Comparison of ENCODE assay signal across 29 mouse cellular contexts in the genomic region with DNA sequence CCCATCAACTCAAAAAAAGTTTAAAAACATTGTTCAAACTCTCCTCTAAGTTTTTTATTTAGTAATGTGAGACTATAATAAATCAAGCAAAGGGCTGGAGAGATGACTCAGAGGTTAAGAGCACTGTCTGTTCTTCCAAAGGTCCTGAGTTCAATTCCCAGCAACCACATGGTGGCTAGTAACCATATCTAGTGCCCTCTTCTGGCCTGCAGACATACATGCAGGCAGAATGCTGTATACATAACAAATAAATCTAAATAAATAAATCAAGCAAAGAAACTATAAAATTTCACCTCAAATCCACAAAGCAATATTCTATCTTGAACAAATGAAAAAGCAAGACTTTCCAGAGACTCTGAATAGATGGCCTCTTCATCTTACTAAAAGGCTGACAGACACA. TPM values are rescaled to one million over a fixed set of nuclear protein-coding genes. Genes with fewer than 3 reads are reported as not detected.
DNase-seq lines count a peak whose midpoint lies in the region; ATAC-seq and TF ChIP-seq lines count a peak whose summit lies in the region.
"Had no signal": no experiment of that assay in that cellular context is flagged by ENCODE, and none has a peak within 500 bp of the region (broad histone marks: within the 10 kb centered on the region; RNA-seq: fewer than 3 reads in every experiment).

No protein-coding gene starts in this region.

- peaks cover 58% of the 10 kb centered on the region for H3K36me3 ChIP-seq in kidney, postnatal 0 days (ENCODE audit: insufficient read depth, low read length)
- H3K36me3 ChIP-seq in lung, postnatal 0 days (ENCODE audit: insufficient read depth, low read length): peaks cover 65% of the 10 kb centered on the region; the same call in 1 of the 2 replicates
- peaks cover 0 to 35% of the 10 kb centered on the region in 2 experiments; a peak in 2 of 4 replicates for H3K36me3 ChIP-seq in MEL (ENCODE audit: control insufficient read depth in 1 of 2, insufficient read depth in 2 of 2, low read length in 2 of 2)
- peaks cover 83% of the 10 kb centered on the region for H3K36me3 ChIP-seq in forebrain, embryonic 12.5 days (replicated peaks)

- no peak for TF ChIP-seq RAD21 in MEL (IDR thresholded peaks at IDR 0.05; ENCODE audit: low read depth, low read length)

- peak; percentile 28; the same call in 1 of the 2 replicates for TF ChIP-seq CTCF in kidney, postnatal 0 days (IDR thresholded peaks at IDR 0.05; ENCODE audit: low read depth)
- TF ChIP-seq CTCF in lung, postnatal 0 days (IDR thresholded peaks at IDR 0.05): peak; percentile 26
- TF ChIP-seq CTCF in MEL (IDR thresholded peaks at IDR 0.05 in 2 of 3, conservative IDR thresholded peaks at IDR 0.05 in 1 of 3; ENCODE audit: control insufficient read depth in 1 of 3, insufficient read depth in 1 of 3, low read depth in 2 of 3, low read length in 3 of 3, poor library complexity in 1 of 3, severe bottlenecking in 1 of 3): peak in 2 of 3 experiments; percentile 23 to 36; a peak in 3 of 6 replicates

- TF ChIP-seq EP300 in lung, postnatal 0 days (IDR thresholded peaks at IDR 0.05): no peak
- TF ChIP-seq EP300 in MEL (IDR thresholded peaks at IDR 0.05; ENCODE audit: low read depth in 1 of 2, low read length in 2 of 2): no peak

- no peak for TF ChIP-seq POLR2A in MEL (IDR thresholded peaks at IDR 0.05; ENCODE audit: control insufficient read depth in 1 of 2, insufficient read depth in 1 of 2, low read depth in 1 of 2, low read length in 2 of 2, poor library complexity in 1 of 2)

- no peaks in the 10 kb centered on the region for H3K4me1 ChIP-seq in kidney, postnatal 0 days (replicated peaks; ENCODE audit: insufficient read depth, low read length)
- H3K4me1 ChIP-seq in lung, postnatal 0 days (ENCODE audit: insufficient read depth, low read depth, low read length): no peaks in the 10 kb centered on the region
- no peaks in the 10 kb centered on the region for H3K4me1 ChIP-seq in MEL (ENCODE audit: control insufficient read depth in 1 of 2, insufficient read depth in 2 of 2, low read length in 2 of 2)
- H3K4me1 ChIP-seq in forebrain, embryonic 12.5 days: no peaks in the 10 kb centered on the region
- H3K4me1 ChIP-seq: embryonic facial prominence, embryonic 13.5 days; forebrain, embryonic 15.5 days; heart, embryonic 15.5 days; hindbrain, embryonic 13.5 days; limb, embryonic 15.5 days; midbrain, embryonic 15.5 days; neural tube, embryonic 13.5 days had no signal

- DNase-seq in kidney, postnatal 0 days (ENCODE audit: low spot score): no peak
- DNase-seq in kidney, adult 9 months: no peak
- DNase-seq in lung, postnatal 0 days (ENCODE audit: low spot score): no peak
- no peak for DNase-seq in lung, adult 18-20 months
- no peak for DNase-seq in MEL (ENCODE audit: low read depth, low spot score)
- no peak for DNase-seq in adrenal gland, postnatal 36 days
- DNase-seq: adrenal gland, postnatal 10 days; cerebellum, adult 2 months; cerebellum, postnatal 36 days; embryo, embryonic 11 days; gastrocnemius, postnatal 36 days; heart, postnatal 36 days; kidney, postnatal 36 days; layer of hippocampus, adult 9-11 months; left cerebral cortex, postnatal 4 days; lung, adult 2 months; retina, postnatal 1 day; right cerebral cortex, postnatal 25 days; spleen, adult 18-20 months had no signal

- H3K27ac ChIP-seq in kidney, postnatal 0 days: no peak overlapping the region
- no peak overlapping the region for H3K27ac ChIP-seq in lung, postnatal 0 days (ENCODE audit: low read length)
- no peak overlapping the region for H3K27ac ChIP-seq in MEL (ENCODE audit: control insufficient read depth, low read depth, low read length)
- H3K27ac ChIP-seq in forebrain, embryonic 12.5 days: no peak overlapping the region
- H3K27ac ChIP-seq: embryonic facial prominence, embryonic 13.5 days; forebrain, embryonic 15.5 days; heart, embryonic 15.5 days; hindbrain, embryonic 13.5 days; limb, embryonic 15.5 days; midbrain, embryonic 15.5 days; neural tube, embryonic 13.5 days had no signal

- H3K79me2 ChIP-seq in MEL (ENCODE audit: control insufficient read depth, insufficient read depth, low read length, poor library complexity): no peaks in the 10 kb centered on the region

- no peaks in the 10 kb centered on the region for H3K27me3 ChIP-seq in kidney, postnatal 0 days (ENCODE audit: insufficient read depth, low read length)
- no peaks in the 10 kb centered on the region for H3K27me3 ChIP-seq in lung, postnatal 0 days (replicated peaks; ENCODE audit: insufficient read depth, low read length)
- no peaks in the 10 kb centered on the region for H3K27me3 ChIP-seq in MEL (ENCODE audit: control insufficient read depth in 1 of 2, insufficient read depth in 2 of 2, low read length in 2 of 2)
- no peaks in the 10 kb centered on the region for H3K27me3 ChIP-seq in forebrain, embryonic 12.5 days
- H3K27me3 ChIP-seq: embryonic facial prominence, embryonic 13.5 days; forebrain, embryonic 15.5 days; heart, embryonic 15.5 days; hindbrain, embryonic 13.5 days; limb, embryonic 15.5 days; midbrain, embryonic 15.5 days; neural tube, embryonic 13.5 days had no signal

- no peak overlapping the region for H3K9ac ChIP-seq in kidney, postnatal 0 days (ENCODE audit: low read depth, low read length)
- no peak overlapping the region for H3K9ac ChIP-seq in lung, postnatal 0 days (replicated peaks; ENCODE audit: low read depth)
- H3K9ac ChIP-seq in MEL (ENCODE audit: control insufficient read depth, low read depth, low read length, poor library complexity, severe bottlenecking): no peak overlapping the region
- H3K9ac ChIP-seq in forebrain, embryonic 12.5 days: no peak overlapping the region
- H3K9ac ChIP-seq: embryonic facial prominence, embryonic 13.5 days; forebrain, embryonic 15.5 days; heart, embryonic 15.5 days; hindbrain, embryonic 13.5 days; limb, embryonic 15.5 days; midbrain, embryonic 15.5 days; neural tube, embryonic 13.5 days had no signal

- ATAC-seq in kidney, postnatal 0 days (replicated peaks; ENCODE audit: low FRiP score, low read depth): no peak
- ATAC-seq in lung, postnatal 0 days: no peak
- ATAC-seq in forebrain, embryonic 12.5 days (ENCODE audit: low FRiP score): no peak
- ATAC-seq: forebrain, embryonic 15.5 days; midbrain, embryonic 15.5 days had no signal

- H3K4me2 ChIP-seq in kidney, postnatal 0 days (ENCODE audit: low read length): no peak overlapping the region
- H3K4me2 ChIP-seq in lung, postnatal 0 days (replicated peaks; ENCODE audit: low read depth, low read length): no peak overlapping the region
- no peak overlapping the region for H3K4me2 ChIP-seq in forebrain, embryonic 12.5 days
- H3K4me2 ChIP-seq: embryonic facial prominence, embryonic 13.5 days; forebrain, embryonic 15.5 days; heart, embryonic 15.5 days; hindbrain, embryonic 13.5 days; limb, embryonic 15.5 days; midbrain, embryonic 15.5 days; neural tube, embryonic 13.5 days had no signal

- no peak overlapping the region for H3K4me3 ChIP-seq in kidney, postnatal 0 days (replicated peaks; ENCODE audit: low read depth, low read length)
- H3K4me3 ChIP-seq in lung, postnatal 0 days (ENCODE audit: low read depth, low read length): no peak overlapping the region
- H3K4me3 ChIP-seq in MEL (ENCODE audit: control insufficient read depth in 1 of 2, insufficient read depth in 1 of 2, low read depth in 2 of 2, low read length in 2 of 2): no peak overlapping the region
- no peak overlapping the region for H3K4me3 ChIP-seq in forebrain, embryonic 12.5 days (replicated peaks)
- H3K4me3 ChIP-seq: embryonic facial prominence, embryonic 13.5 days; erythroblast, embryonic 14.5 days; forebrain, embryonic 15.5 days; heart, embryonic 15.5 days; hindbrain, embryonic 13.5 days; limb, embryonic 15.5 days; midbrain, embryonic 15.5 days; myocyte; neural tube, embryonic 13.5 days had no signal

- H3K9me3 ChIP-seq in kidney, postnatal 0 days (replicated peaks; ENCODE audit: low read length): no peaks in the 10 kb centered on the region
- no peaks in the 10 kb centered on the region for H3K9me3 ChIP-seq in lung, postnatal 0 days (ENCODE audit: low read length)
- no peaks in the 10 kb centered on the region for H3K9me3 ChIP-seq in MEL (replicated peaks; ENCODE audit: insufficient read depth, low read length)
- H3K9me3 ChIP-seq in forebrain, embryonic 12.5 days: no peaks in the 10 kb centered on the region
- H3K9me3 ChIP-seq: embryonic facial prominence, embryonic 13.5 days; forebrain, embryonic 15.5 days; heart, embryonic 15.5 days; hindbrain, embryonic 13.5 days; limb, embryonic 15.5 days; midbrain, embryonic 15.5 days; neural tube, embryonic 13.5 days had no signal

TF ChIP-seq in MEL, 35 proteins besides CTCF, POLR2A, EP300 and RAD21 (continues in another document):
- no peak for TF ChIP-seq USF2 (IDR thresholded peaks at IDR 0.05; ENCODE audit: borderline replicate concordance in 1 of 2, insufficient read depth in 1 of 2, low read depth in 1 of 2, low read length in 2 of 2)
- no peak for TF ChIP-seq UBTF (IDR thresholded peaks at IDR 0.05; ENCODE audit: borderline replicate concordance, insufficient read depth, low read depth, low read length)
- no peak for TF ChIP-seq MAFK (IDR thresholded peaks at IDR 0.05; ENCODE audit: borderline replicate concordance, low read depth, low read length)
- TF ChIP-seq ELF1 (IDR thresholded peaks at IDR 0.05; ENCODE audit: low read depth, low read length): no peak
- no peak for TF ChIP-seq SMC3 (IDR thresholded peaks at IDR 0.05; ENCODE audit: low read depth, low read length)
- TF ChIP-seq GABPA (IDR thresholded peaks at IDR 0.05; ENCODE audit: low read depth, low read length): no peak
- TF ChIP-seq ETS1 (IDR thresholded peaks at IDR 0.05; ENCODE audit: low read depth, low read length): no peak
- no peak for TF ChIP-seq RCOR1 (IDR thresholded peaks at IDR 0.05; ENCODE audit: low read depth, low read length)

RNA-seq across cellular contexts. Expression of a gene that starts 18.4 kb away (rescaled TPM):
- polyA plus RNA-seq in kidney, postnatal 0 days (2015; fragmentation: Nextera tagmentation; extraction: Ambion mirVana): 22.0 and 24.5 TPM in 2 replicates
- polyA plus RNA-seq in lung, postnatal 0 days (2015; fragmentation: Nextera tagmentation; extraction: Ambion mirVana): 22.7 and 28.9 TPM in 2 replicates
- total RNA-seq in MEL (2012; rRNA removed): 35.2 and 35.3 TPM in 2 replicates
- 100 to 1,000 TPM in 1 of 2 experiments, 10 to 100 TPM in 1; 42.2 to 601 TPM for polyA plus RNA-seq in MEL (2012; ENCODE audit: insufficient read depth in 1 of 2, insufficient read length in 2 of 2, low read depth in 1 of 2, low replicate concordance in 2 of 2, missing spikeins in 1 of 2)
- 10 to 100 TPM; 54.9 to 56.8 TPM for total RNA-seq in adrenal gland, postnatal 36 days (2021)
- 76.5 and 86.4 TPM in 2 replicates for polyA plus RNA-seq in forebrain, embryonic 12.5 days (2016; fragmentation: Nextera tagmentation; extraction: Ambion mirVana)

RNA-seq across cellular contexts. Expression of a gene that starts 54.0 kb away (rescaled TPM):
- polyA plus RNA-seq in kidney, postnatal 0 days (2015; fragmentation: Nextera tagmentation; extraction: Ambion mirVana): 12.7 and 13.1 TPM in 2 replicates
- 16.7 and 17.2 TPM in 2 replicates for polyA plus RNA-seq in lung, postnatal 0 days (2015; fragmentation: Nextera tagmentation; extraction: Ambion mirVana)
- total RNA-seq in MEL (2012; rRNA removed): 3.0 and 3.7 TPM in 2 replicates
- polyA plus RNA-seq in MEL (2012; ENCODE audit: insufficient read depth in 1 of 2, insufficient read length in 2 of 2, low read depth in 1 of 2, low replicate concordance in 2 of 2, missing spikeins in 1 of 2): 1 to 10 TPM in 1 of 2 experiments, not detected in 1; 7.4 TPM
- 10 to 100 TPM; 15.1 to 15.6 TPM for total RNA-seq in adrenal gland, postnatal 36 days (2021)
- 34.1 and 37.4 TPM in 2 replicates for polyA plus RNA-seq in forebrain, embryonic 12.5 days (2016; fragmentation: Nextera tagmentation; extraction: Ambion mirVana)
- polyA plus RNA-seq: erythroblast, embryonic 14.5 days had no signal
